Mouse (Mus musculus) cerebellum, adult 11-12 months (tissue): ENCODE results near the gene Fam166b.

Experiments
- DNase-seq: peaks from one replicate; pipeline ENCODE4 v3.0.0; 2022

The Fam166b gene

GRCm38 (mm10) chr4:43427501-43428179, 1.3 kb downstream of the Fam166b start:
- no peak for DNase-seq

- no peak for DNase-seq
Observed at GRCm38 (mm10) chr4:43426487-43426886, 2.4 kb downstream of the Fam166b start.

- DNase-seq: no peak
Observed at GRCm38 (mm10) chr4:43425648-43426380, 3.1 kb downstream of the Fam166b start.

- DNase-seq: no peak
Observed at GRCm38 (mm10) chr4:43425197-43425596, 3.7 kb downstream of the Fam166b start.

GRCm38 (mm10) chr4:43424072-43424471, 4.9 kb downstream of the Fam166b start:
- no peak for DNase-seq

GRCm38 (mm10) chr4:43423267-43423934, 5.5 kb downstream of the Fam166b start:
- DNase-seq: no peak

GRCm38 (mm10) chr4:43421632-43422240, 7.2 kb downstream of the Fam166b start:
- no peak for DNase-seq

GRCm38 (mm10) chr4:43420305-43420704, 8.6 kb downstream of the Fam166b start:
- peak; percentile 69 for DNase-seq

- no peak for DNase-seq
Observed at GRCm38 (mm10) chr4:43419801-43420281, 9.1 kb downstream of the Fam166b start.

GRCm38 (mm10) chr4:43418973-43419656, 9.8 kb downstream of the Fam166b start:
- no peak for DNase-seq

- DNase-seq: no peak
Observed at GRCm38 (mm10) chr4:43418450-43418849, 10.5 kb downstream of the Fam166b start.

- no peak for DNase-seq
Observed at GRCm38 (mm10) chr4:43417269-43418062, 11.5 kb downstream of the Fam166b start.

- DNase-seq: no peak
Observed at GRCm38 (mm10) chr4:43416071-43416490, 12.9 kb downstream of the Fam166b start.

- DNase-seq: no peak
Observed at GRCm38 (mm10) chr4:43415221-43416070, 13.5 kb downstream of the Fam166b start.

- no peak for DNase-seq
Observed at GRCm38 (mm10) chr4:43414761-43415160, 14.2 kb downstream of the Fam166b start.

- DNase-seq: no peak
Observed at GRCm38 (mm10) chr4:43407071-43407920, 21.6 kb downstream of the Fam166b start.

GRCm38 (mm10) chr4:43406162-43406971, 22.6 kb downstream of the Fam166b start:
- DNase-seq: peak; percentile 67

GRCm38 (mm10) chr4:43404697-43405096, 24.2 kb downstream of the Fam166b start:
- no peak for DNase-seq

GRCm38 (mm10) chr4:43402212-43402611, 26.7 kb downstream of the Fam166b start:
- no peak for DNase-seq
